Mouse (Mus musculus): Measurements from ENCODE around the gene Vmn2r-ps159.
"Not testable (repeated sequence)": the region's sequence is repeated elsewhere in the genome, so short reads cannot be mapped to it uniquely, and the experiment has no call there.

Gene Vmn2r-ps159

DNA sequence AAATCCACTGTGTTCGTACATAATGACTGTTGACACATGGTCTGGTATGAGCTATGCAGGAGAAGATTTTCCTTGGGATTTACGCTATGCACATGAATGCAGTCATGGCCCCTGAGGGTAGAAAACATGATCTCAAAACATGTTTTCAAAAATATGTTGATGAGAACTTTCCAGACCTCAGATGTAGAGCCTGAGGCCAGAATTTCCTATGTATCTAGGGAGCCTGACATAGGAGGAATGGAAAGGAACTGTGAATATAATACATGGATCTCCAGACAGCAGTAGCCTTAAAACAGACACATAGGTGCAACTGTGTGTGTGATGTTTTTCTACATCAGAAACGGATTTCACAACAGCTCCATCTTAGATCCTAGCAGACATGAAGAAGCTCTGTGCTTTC is at the start of gene Vmn2r-ps159:
TSS of gene Vmn2r-ps159 (plus strand) at position 301 of the 400 bp plus-strand sequence.
- not testable (repeated sequence) for DNase-seq (ENCODE audit: low read depth, low spot score)

DNA sequence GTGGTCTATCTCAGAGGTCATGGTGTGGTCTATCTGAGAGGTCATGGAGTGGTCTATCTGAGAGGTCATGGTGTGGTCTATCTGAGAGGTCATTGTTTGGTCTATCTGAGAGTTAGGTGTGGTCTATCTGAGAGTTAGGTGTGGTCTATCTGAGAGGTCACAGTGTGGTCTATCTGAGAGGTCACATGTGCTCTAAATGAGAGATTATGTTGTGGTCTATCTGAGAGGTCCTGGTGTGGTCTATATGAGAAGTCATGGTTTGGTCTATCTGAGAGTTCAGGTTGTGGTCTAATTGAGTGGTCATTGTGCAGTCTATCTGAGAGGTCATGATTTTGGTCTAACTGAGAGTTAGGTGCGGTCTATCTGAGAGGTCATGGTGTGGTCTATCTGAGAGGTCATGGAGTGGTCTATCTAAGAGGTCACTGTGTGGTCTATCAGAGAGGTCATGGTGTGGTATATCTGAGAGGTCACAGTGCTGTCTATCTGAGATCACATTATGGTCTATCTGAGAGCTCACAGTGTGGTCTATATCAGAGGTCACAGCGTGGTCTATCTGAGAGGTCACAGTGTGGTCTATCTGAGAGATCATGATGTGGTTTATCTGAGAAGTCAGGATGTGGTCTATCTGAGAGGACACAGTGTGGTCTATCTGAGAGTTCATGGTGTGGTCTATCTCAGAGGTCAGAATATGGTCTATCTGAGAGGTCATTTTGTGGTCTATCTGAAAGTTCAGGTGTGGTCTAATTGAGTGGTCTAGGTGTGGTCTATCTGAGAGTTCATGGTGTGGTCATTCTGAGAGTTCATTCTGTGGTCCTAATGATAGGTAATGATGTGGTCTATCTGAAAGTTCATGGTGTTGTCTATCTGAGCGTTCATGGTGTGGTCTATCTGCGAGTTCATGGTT is 10.9 kb downstream of the Vmn2r-ps159 start:
- not testable (repeated sequence) for DNase-seq (ENCODE audit: low read depth, low spot score)

DNA sequence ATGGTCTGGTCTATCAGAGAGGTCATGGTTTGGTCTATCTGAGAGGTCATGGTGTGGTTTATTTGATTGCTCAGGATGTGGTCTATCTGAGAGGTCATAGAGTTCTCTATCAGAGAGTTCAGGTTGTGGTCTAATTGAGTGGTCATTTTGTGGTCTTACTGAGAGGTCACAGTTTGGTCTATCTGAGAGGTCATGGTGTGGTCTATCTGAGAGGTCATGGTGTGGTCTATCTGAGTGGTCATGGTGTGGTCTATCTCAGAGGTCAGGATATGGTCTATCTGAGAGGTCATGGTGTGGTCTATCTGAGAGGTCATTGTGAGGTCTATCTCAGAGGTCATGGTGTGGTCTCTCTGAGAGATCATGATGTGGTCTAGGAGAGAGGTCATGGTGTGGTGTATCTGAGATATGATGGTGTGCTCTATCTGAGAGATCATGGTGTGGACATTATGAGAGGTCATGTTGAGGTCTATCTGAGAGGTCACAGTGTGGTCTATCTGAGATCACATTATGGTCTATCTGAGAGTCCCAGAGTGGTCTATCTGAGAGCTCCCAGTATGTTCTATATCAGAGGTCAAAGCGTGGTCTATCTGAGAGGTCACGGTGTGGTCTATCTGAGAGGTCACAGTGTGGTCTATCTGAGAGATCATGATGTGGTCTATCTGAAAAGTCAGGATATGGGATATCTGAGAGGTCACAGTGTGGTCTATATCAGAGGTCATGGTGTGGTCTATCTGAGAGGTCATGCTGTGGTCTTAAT is 11.8 kb downstream of the Vmn2r-ps159 start:
- DNase-seq (ENCODE audit: low read depth, low spot score): peak; percentile 55

DNA sequence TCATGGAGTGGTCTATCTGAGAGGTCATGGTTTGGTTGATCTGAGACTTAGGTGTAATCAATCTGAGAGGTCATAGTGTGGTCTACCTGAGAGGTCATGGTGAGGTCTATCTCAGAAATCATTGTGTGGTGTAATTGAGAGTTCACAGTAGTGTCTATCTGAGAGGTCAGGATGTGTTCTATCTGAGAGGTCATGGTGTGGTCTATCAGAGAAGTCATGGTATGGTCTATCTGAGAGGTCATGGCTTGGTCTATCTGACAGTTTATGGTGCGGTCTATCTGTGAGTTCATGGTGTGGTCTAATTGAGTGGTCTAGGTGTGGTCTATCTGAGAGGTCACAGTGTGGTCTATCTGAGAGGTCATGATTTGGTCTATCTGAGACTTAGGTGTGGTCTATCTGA is 12.4 kb downstream of the Vmn2r-ps159 start:
- no peak for DNase-seq (ENCODE audit: low read depth, low spot score)

DNA sequence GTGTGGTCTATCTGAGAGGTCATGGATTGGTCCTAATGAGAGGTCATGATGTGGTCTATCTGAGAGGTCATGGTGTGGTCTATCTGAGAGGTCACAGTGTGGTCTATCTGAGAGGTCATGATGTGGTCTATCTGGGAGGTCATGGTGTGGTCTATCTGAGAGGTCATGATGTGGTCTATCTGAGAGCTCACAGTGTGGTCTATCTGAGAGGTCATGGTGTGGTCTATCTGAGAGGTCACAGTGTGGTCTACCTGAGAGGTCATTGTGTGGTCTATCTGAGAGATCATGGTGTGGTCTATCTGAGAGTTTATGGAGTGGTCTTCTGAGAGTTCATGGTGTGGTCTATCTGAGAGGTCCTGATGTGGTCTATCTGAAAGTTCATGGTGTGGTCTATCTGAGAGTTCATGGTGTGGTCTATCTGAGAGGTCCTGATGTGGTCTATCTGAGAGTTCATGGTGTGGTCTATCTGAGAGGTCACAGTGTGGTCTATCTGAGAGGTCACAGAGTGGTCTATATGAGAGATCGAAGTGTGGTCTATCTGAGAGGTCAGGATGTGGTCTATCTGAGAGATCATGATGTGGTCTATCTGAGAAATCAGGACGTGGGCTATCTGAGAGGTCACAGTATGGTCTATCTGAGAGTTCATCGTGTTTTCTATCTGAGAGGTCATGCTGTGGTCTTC is 26.0 kb downstream of the Vmn2r-ps159 start:
- not testable (repeated sequence) for DNase-seq (ENCODE audit: low read depth, low spot score)

Measured in CD4-positive, CD25-positive, alpha-beta regulatory T cell, adult 2 months (primary cell).